Mouse (Mus musculus): ENCODE data around the gene Dgkd.

- TF ChIP-seq CTCF (IDR thresholded peaks at IDR 0.05; ENCODE audit: extremely low read depth, insufficient read depth, low read length) (no peak), POLR2A (IDR thresholded peaks at IDR 0.05; ENCODE audit: extremely low read depth, insufficient read depth, low read length) (no peak)
Observed at GRCm38 (mm10) chr1:87848237-87848996, 4.7 kb upstream of the Dgkd start.
